Mouse (Mus musculus): ENCODE measurements around the gene Rogdi.

Gene Rogdi

GRCm38 (mm10) chr16:4993276-4993675 lies 20.1 kb downstream of the Rogdi start:
- peak; percentile 17 for DNase-seq (ENCODE audit: low read depth)

- no peak for DNase-seq (ENCODE audit: low read depth)
Measured at GRCm38 (mm10) chr16:4984717-4985116, 28.6 kb downstream of the Rogdi start.

GRCm38 (mm10) chr16:4979755-4980380 lies 33.5 kb downstream of the Rogdi start:
- DNase-seq (ENCODE audit: low read depth) = peak; percentile 80

GRCm38 (mm10) chr16:4978275-4979051 lies 34.9 kb downstream of the Rogdi start:
- DNase-seq (ENCODE audit: low read depth) = peak; percentile 31

- DNase-seq (ENCODE audit: low read depth) = no peak
Measured at GRCm38 (mm10) chr16:4976180-4976579, 37.2 kb downstream of the Rogdi start.

GRCm38 (mm10) chr16:4974521-4974920 lies 38.8 kb downstream of the Rogdi start:
- no peak for DNase-seq (ENCODE audit: low read depth)

- DNase-seq (ENCODE audit: low read depth) = no peak
Measured at GRCm38 (mm10) chr16:4971626-4972025, 41.7 kb downstream of the Rogdi start.

- DNase-seq (ENCODE audit: low read depth) = no peak
Measured at GRCm38 (mm10) chr16:4969055-4969843, 44.1 kb downstream of the Rogdi start.

- DNase-seq (ENCODE audit: low read depth) = no peak
Measured at GRCm38 (mm10) chr16:4968426-4968825, 44.9 kb downstream of the Rogdi start.

- DNase-seq (ENCODE audit: low read depth) = no peak
Measured at GRCm38 (mm10) chr16:4965392-4966129, 47.8 kb downstream of the Rogdi start.

GRCm38 (mm10) chr16:4964731-4965391 lies 48.5 kb downstream of the Rogdi start:
- DNase-seq (ENCODE audit: low read depth) = peak; percentile 50

GRCm38 (mm10) chr16:4963797-4964709 lies 49.3 kb downstream of the Rogdi start, which contains the start of gene Anks3:
Anks3 (minus strand) TSS chr16:4964205.
- peak; percentile 98 for DNase-seq (ENCODE audit: low read depth)

GRCm38 (mm10) chr16:4963346-4963745 lies 50.0 kb downstream of the Rogdi start:
- DNase-seq (ENCODE audit: low read depth) = peak; percentile 11

GRCm38 (mm10) chr16:4960260-4960659 lies 53.1 kb downstream of the Rogdi start:
- DNase-seq (ENCODE audit: low read depth) = no peak

Measured in NIH3T3 (cell line).